Mouse (Mus musculus): ENCODE results near the gene Irf8. TPM values are rescaled to one million over a fixed set of nuclear protein-coding genes. Genes with fewer than 3 reads are reported as not detected.

The Irf8 gene
- polyA plus RNA-seq (2015; fragmentation: Nextera tagmentation; extraction: Ambion mirVana), result 9.6 and 11.5 TPM in 2 replicates

DNA sequence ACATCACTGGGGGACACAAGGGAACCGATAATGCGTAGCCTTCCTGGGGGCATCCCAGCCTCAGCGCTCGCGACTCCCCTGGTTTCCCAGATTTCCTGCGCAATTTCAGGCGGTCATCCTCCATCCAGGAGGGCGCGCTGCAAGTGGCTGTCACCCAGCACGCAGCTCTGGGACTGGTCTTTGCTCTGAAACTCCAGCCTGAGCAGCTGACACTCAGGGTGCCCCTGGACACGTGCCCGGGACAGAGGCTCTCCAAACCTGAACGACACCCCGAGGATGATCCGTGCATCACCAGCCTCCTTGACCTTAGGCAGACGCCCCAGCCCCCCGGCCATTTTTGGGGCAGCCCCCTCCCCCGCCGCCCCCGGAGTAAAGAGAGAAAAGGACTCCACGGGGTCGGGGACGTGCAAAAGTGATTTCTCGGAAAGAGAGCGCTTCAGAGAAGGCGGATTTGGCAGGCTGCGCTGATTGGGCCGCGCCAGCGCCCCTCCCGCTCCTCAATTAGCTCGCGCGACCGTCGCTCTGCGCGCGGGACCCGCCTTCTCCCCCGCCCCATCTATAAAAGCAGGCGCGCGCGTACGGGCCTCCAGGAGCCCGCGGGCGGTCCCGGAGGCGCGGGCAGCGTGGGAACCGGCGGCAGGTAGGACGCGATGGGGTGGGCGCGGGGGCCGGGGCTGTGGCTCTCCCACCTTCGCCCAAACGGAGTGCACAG is at the start of gene Irf8:
TSS of gene Irf8 (plus strand) at position 589 of the 712 bp plus-strand sequence.
- Histone ChIP-seq H3K27me3 (peaks cover 61% of the 10 kb centered on the region), H3K4me1 (peaks cover 25% of the 10 kb centered on the region), H3K4me3 (replicated peaks) (peak within 1 kb of the TSS; percentile 47), H3K9me3 (replicated peaks) (no peaks in the 10 kb centered on the region), H3K9ac (peak within 1 kb of the TSS; percentile 38), H3K27ac (no peak within 1 kb of the TSS), H3K4me2 (peak within 1 kb of the TSS; percentile 87), H3K36me3 (no peaks in the 10 kb centered on the region)
- ATAC-seq (replicated peaks; ENCODE audit: low FRiP score), result peak; percentile 91
- under 1% methylated on average over 61 of the region's 62 CpGs for WGBS

DNA sequence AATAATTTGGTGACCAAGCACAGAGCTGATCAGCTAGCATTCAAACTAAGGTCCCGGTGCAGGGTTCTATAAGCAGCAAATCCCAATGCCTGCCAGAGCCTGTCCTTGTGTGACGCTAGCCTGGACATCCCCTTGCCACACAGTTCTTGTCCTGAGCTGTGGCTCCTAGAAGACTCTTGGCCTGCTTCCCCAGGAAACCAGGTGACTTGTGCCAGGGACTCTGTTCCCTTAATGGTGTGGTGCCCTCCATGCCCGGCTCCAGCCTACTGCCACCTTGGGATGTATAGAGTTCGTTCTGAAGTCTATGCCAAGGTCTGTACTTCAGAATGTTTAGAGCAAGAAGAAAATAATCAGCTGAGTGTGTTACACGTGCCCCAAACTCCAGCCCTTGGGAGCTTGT is 49.6 kb upstream of the Irf8 start:
- Histone ChIP-seq H3K27ac (no peak overlapping the region), H3K4me2 (no peak overlapping the region), H3K4me1 (peaks cover 9% of the 10 kb centered on the region; the same call in 1 of the 2 replicates), H3K36me3 (no peaks in the 10 kb centered on the region), H3K9me3 (replicated peaks) (no peaks in the 10 kb centered on the region), H3K4me3 (replicated peaks) (no peak overlapping the region), H3K27me3 (peaks cover 37% of the 10 kb centered on the region), H3K9ac (no peak overlapping the region)
- WGBS, result 86% methylated on average over 5 of the region's 5 CpGs
- no peak for ATAC-seq (replicated peaks; ENCODE audit: low FRiP score)

DNA sequence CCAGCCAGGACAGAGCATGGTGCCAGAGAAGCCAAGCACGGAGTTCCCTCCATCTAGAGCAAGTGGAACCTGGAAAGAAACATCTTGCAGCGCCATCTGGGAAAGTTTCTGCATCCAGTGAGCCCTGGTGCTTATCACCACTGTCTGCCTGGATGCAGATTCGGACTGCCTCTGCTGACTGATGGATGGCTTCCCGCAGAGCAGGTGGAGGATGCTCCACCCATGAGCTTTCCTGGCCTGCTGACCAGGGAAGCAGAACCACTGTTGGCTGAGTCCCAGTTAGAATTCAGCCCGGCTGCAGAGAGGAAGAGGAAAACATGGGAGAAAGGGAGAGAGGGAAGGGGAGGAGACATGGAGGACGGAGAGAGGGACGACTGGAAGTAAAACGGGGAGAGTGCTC is 48.4 kb upstream of the Irf8 start:
- Histone ChIP-seq H3K9me3 (replicated peaks) (no peaks in the 10 kb centered on the region), H3K27me3 (peaks cover 32% of the 10 kb centered on the region), H3K36me3 (no peaks in the 10 kb centered on the region), H3K27ac (no peak overlapping the region), H3K4me2 (no peak overlapping the region), H3K9ac (no peak overlapping the region), H3K4me1 (peaks cover 10% of the 10 kb centered on the region), H3K4me3 (replicated peaks) (no peak overlapping the region)
- no peak for ATAC-seq (replicated peaks; ENCODE audit: low FRiP score)
- 61% methylated on average over 8 of the region's 8 CpGs for WGBS

DNA sequence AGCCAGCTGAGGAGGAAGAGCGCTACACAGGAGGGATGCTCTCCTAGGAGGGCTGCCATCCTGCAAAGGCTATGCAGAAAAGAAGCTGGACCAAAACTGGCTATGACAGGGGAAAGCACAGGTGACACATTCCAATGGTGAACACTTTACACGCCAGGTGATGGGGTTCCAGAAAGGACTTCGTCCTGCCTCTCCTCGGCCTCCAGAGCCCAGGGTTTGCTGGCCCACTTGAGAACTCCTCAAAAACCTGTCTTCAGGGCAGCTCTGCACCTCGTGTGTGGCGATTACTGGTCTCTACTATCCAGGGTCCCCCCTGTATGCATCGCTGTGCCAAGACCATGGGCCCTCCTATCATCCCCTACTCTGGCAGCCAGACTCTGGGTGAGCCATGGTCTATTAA is 47.6 kb upstream of the Irf8 start:
- H3K36me3 ChIP-seq, result no peaks in the 10 kb centered on the region
- no peak overlapping the region for H3K4me2 ChIP-seq
- H3K9ac ChIP-seq, result no peak overlapping the region
- H3K9me3 ChIP-seq (replicated peaks), result no peaks in the 10 kb centered on the region
- no peak overlapping the region for H3K27ac ChIP-seq
- peaks cover 25% of the 10 kb centered on the region for H3K27me3 ChIP-seq
- H3K4me1 ChIP-seq, result peaks cover 13% of the 10 kb centered on the region
- H3K4me3 ChIP-seq (replicated peaks), result no peak overlapping the region
- 88% methylated on average over 7 of the region's 7 CpGs for WGBS
- ATAC-seq (replicated peaks; ENCODE audit: low FRiP score), result no peak

DNA sequence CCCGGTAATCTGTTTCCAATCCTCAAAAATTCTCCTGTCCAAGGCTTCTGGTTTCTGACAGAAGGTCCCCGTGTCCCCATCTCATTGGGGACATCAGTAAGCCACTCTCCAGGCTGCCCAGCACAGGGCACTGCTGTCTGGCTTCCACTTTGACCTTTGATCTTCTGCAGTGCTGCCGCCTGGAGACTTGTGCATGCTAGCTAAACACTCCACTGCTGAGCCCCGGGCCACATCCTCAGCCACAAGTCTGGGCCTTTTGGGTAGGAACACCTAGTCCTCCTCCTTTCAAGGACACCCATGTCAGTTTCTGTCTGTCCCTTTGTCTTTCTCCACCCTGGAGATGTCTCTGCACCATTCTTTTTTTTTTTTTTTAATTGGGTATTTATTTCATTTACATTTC is 43.2 kb upstream of the Irf8 start:
- H3K9me3 ChIP-seq (replicated peaks), result no peaks in the 10 kb centered on the region
- H3K36me3 ChIP-seq, result no peaks in the 10 kb centered on the region
- peaks cover 40% of the 10 kb centered on the region for H3K4me1 ChIP-seq
- peaks cover 22% of the 10 kb centered on the region for H3K27me3 ChIP-seq
- no peak for ATAC-seq (replicated peaks; ENCODE audit: low FRiP score)
- WGBS, result 58% methylated on average over 4 of the region's 4 CpGs
- H3K4me2 ChIP-seq, result no peak overlapping the region
- no peak overlapping the region for H3K9ac ChIP-seq
- no peak overlapping the region for H3K4me3 ChIP-seq (replicated peaks)
- H3K27ac ChIP-seq, result no peak overlapping the region

DNA sequence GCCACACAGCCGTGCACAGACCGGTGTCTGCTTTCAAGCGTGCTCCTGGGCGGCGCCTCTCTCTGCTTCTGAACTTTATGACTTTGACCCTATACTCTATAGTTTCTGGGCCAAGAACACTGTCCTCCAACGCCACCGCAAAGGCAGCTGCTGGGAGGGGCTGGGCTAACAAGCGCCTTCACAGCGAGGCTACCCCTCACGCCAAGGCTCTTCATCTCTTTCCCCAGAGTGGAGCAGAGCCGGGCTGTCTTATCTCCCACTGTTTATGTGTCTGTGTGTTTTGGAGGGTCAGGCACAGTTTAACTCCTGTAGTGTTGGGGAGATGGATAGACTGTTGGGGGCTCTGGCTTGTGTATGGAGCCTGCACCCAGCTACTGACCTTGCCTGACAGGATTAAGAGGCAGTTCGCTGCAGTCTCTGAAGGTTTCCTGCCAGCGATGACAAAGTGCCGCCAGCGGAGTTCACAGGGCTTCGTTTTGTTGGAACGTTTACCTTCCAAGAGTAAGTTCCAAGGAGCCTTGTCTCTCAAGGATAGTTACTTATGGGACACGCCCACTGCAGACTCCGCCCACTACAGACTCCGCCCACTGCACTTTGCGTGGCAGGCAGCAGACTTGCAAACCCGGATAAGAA is 42.2 kb upstream of the Irf8 start:
- H3K4me1 ChIP-seq, result peaks cover 43% of the 10 kb centered on the region
- 0 out of 2 replicates have a peak overlapping the region, but pooled peaks have one; percentile 14 for H3K4me3 ChIP-seq (replicated peaks)
- peak overlapping the region; percentile 40 for H3K4me2 ChIP-seq
- ATAC-seq (replicated peaks; ENCODE audit: low FRiP score), result peak; percentile 75
- no peak overlapping the region for H3K9ac ChIP-seq
- no peaks in the 10 kb centered on the region for H3K9me3 ChIP-seq (replicated peaks)
- no peaks in the 10 kb centered on the region for H3K36me3 ChIP-seq
- peak overlapping the region; percentile 84 for H3K27ac ChIP-seq
- 15% methylated on average over 22 of the region's 22 CpGs for WGBS
- peaks cover 13% of the 10 kb centered on the region for H3K27me3 ChIP-seq

DNA sequence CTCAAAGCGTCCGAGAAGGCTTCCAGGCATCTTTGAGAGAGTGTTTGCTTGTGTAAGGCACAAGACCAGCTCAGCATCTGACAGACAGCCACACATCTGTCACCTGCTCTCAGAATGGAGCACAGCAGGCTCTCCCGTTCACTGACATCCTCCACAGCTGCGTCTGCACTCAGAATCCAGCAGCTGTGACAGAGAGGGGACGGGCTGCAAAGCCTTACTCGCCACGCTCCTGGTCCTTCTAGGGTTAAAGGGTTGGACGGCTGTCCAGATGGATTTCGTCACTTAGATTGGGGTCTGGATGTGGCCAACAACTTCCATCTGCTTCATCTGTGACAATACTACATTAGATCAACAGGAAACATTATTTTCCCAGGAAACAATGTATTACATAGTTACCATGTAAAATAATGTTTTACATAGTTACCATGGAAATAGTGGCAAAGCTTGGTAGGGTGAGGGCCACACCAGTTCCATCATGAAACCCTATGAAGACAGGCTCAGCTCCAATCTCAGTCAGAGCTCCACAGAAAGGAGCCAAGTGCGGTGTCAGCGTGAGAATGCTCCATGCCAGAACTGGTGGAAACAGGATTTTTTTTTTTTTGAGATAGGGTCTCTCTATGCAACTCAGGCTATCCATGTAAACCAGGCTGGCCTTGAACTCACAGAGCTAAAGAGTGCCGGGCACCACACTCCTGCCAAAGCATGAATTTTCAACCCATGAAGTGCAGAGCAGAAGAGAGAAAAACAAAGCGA is 39.6 kb upstream of the Irf8 start:
- WGBS, result 28% methylated on average over 13 of the region's 13 CpGs
- ATAC-seq (replicated peaks; ENCODE audit: low FRiP score), result peak; percentile 55; the same call in 1 of the 2 replicates

DNA sequence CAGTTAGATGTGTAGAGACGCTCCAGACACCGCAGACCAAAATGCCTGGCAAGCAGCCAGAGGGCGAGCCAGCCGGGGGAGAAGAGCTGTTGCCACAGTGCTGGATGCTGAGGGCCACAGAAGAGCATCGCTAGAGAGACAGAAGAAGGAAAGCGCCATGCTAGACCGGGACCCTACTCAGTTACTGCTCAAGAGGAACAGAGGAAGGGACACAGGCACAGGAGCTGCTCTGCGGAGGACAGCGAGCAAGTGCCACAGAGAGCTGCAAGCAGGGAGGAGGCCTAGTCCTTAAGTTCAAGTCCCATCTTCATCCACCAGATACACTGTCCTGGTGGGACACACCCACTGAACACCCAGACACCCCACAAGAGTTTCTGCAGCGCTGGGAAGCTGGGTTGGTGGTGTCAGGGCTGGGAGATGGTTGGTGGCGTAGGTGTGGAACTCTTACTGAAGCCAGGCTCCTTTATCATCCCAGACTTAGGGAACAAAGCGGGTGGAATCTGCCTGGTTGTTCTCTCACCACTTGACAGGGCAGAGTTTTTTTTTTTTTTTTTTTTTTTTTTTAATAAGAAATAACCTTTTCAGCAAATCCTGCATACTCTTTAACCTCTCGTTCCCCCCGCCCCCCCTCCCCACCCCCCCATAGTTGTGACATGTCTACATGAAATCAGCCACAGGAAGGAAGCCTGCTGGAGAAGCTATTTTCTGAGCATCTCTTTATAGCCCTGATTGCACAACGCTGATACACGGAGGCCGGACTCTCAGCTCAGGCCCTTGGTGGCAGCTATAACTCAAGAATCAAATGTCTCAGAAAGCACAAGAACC is 38.8 kb upstream of the Irf8 start:
- peak overlapping the region; percentile 76 for H3K27ac ChIP-seq
- H3K4me3 ChIP-seq (replicated peaks), result no peak overlapping the region
- H3K27me3 ChIP-seq, result 0 out of 2 replicates have a peak, but pooled peaks cover 15% of the 10 kb centered on the region
- no peaks in the 10 kb centered on the region for H3K36me3 ChIP-seq
- H3K4me1 ChIP-seq, result peaks cover 51% of the 10 kb centered on the region
- 63% methylated on average over 17 of the region's 17 CpGs for WGBS
- no peak overlapping the region for H3K4me2 ChIP-seq
- ATAC-seq (replicated peaks; ENCODE audit: low FRiP score), result no peak
- no peak overlapping the region for H3K9ac ChIP-seq
- H3K9me3 ChIP-seq (replicated peaks), result no peaks in the 10 kb centered on the region

More for the DNA sequence above, 39.6 kb upstream of the Irf8 start:
- Histone ChIP-seq H3K27me3 (0 out of 2 replicates have a peak, but pooled peaks cover 7% of the 10 kb centered on the region), H3K9ac (no peak overlapping the region), H3K27ac (peak overlapping the region; percentile 76), H3K4me1 (peaks cover 51% of the 10 kb centered on the region), H3K36me3 (no peaks in the 10 kb centered on the region), H3K4me2 (no peak overlapping the region), H3K4me3 (replicated peaks) (no peak overlapping the region), H3K9me3 (replicated peaks) (no peaks in the 10 kb centered on the region)

DNA sequence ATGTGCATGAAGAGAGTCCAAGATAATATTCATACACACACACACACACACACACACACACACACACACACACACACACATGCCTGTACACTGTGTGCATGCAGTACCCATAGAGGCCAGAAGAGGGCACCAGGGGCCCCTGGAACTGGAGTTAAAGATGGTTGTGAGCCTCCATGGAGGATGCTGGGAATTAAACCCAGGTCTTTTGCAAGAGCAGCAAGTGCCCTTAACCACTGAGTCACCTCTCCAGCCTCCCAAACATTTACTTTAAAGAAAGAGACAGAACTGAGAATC is 38.2 kb upstream of the Irf8 start:
- Histone ChIP-seq H3K27ac (peak overlapping the region; percentile 66; the same call in 1 of the 2 replicates), H3K4me3 (replicated peaks) (no peak overlapping the region), H3K9ac (no peak overlapping the region), H3K9me3 (replicated peaks) (no peaks in the 10 kb centered on the region), H3K4me1 (peaks cover 48% of the 10 kb centered on the region), H3K4me2 (no peak overlapping the region), H3K27me3 (0 out of 2 replicates have a peak, but pooled peaks cover 15% of the 10 kb centered on the region), H3K36me3 (no peaks in the 10 kb centered on the region)
- ATAC-seq (replicated peaks; ENCODE audit: low FRiP score), result no peak

DNA sequence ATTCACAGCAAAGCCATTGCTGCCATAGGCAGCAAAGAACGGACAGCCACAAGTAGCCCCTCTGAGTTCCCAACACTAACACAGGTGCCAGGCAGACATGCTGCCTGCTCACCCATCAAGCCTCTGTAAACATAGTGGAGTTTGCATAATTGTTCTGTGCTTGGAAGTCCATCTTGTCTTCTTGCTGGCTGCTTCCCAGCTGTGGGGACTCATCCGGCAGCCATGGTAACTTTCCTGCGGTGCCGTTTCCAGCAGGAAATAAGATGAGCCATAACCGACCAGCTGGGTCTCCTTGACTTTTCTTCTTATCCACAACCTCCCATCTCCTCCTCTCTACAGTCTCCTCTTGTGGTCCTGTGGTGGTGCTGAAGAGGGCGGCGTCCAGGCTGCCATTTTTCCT is 37.7 kb upstream of the Irf8 start:
- H3K4me2 ChIP-seq, result no peak overlapping the region
- ATAC-seq (replicated peaks; ENCODE audit: low FRiP score), result no peak
- peak overlapping the region; percentile 66 for H3K27ac ChIP-seq
- no peak overlapping the region for H3K9ac ChIP-seq
- H3K4me3 ChIP-seq (replicated peaks), result no peak overlapping the region
- H3K4me1 ChIP-seq, result peaks cover 47% of the 10 kb centered on the region
- H3K9me3 ChIP-seq (replicated peaks), result no peaks in the 10 kb centered on the region
- H3K36me3 ChIP-seq, result no peaks in the 10 kb centered on the region
- 78% methylated on average over 7 of the region's 7 CpGs for WGBS
- 0 out of 2 replicates have a peak, but pooled peaks cover 15% of the 10 kb centered on the region for H3K27me3 ChIP-seq

DNA sequence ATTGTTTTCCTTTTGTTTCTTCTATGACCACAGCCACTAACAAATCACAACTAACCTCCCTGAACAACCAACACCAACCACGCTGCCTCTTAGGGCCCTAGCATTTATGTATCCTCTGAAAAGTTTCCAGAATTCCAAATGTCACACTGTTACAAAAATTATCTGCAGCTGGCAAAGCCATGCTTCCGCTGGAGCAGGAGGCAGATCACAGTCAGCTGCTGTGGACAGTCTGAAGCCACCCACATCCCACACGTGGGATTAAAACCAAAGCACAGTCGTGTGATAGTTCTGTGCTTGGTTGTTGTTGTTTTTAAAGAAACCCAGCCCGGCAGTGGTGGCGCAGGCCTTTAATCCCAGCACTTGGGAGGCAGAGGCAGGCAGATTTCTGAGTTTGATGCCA is 37.1 kb upstream of the Irf8 start:
- H3K4me2 ChIP-seq, result no peak overlapping the region
- H3K27ac ChIP-seq, result peak overlapping the region; percentile 66
- H3K4me1 ChIP-seq, result peaks cover 43% of the 10 kb centered on the region
- H3K4me3 ChIP-seq (replicated peaks), result no peak overlapping the region
- no peaks in the 10 kb centered on the region for H3K36me3 ChIP-seq
- no peaks in the 10 kb centered on the region for H3K9me3 ChIP-seq (replicated peaks)
- peaks cover 19% of the 10 kb centered on the region; the same call in 1 of the 2 replicates for H3K27me3 ChIP-seq
- no peak for ATAC-seq (replicated peaks; ENCODE audit: low FRiP score)
- WGBS, result 60% methylated on average over 6 of the region's 6 CpGs
- no peak overlapping the region for H3K9ac ChIP-seq
